Comparison of ENCODE assay signal across 12 mouse cellular contexts in genomic region chr2:124727979-124728378, GRCm38 (mm10).
"Had no signal": no experiment of that assay in that cellular context is flagged by ENCODE, and none has a peak within 500 bp of the region (broad histone marks: within the 10 kb centered on the region; RNA-seq: fewer than 3 reads in every experiment).

No protein-coding gene starts in this region.

- DNase-seq: kidney, adult 18-20 months; kidney, adult 9 months; kidney, postnatal 14 days; kidney, postnatal 4 days; liver, embryonic 13.5 days; lung, adult 2 months; lung, postnatal 14 days; lung, postnatal 4 days; midbrain, embryonic 14.5 days; thymus, adult 2 months; thymus, postnatal 25 days had no signal

- ATAC-seq: intestine, embryonic 16.5 days had no signal
